Mouse (Mus musculus) Muller cell, postnatal 12 days (primary cell): Measurements from ENCODE around the gene Cpeb3.
"Not testable (repeated sequence)": the region's sequence is repeated elsewhere in the genome, so short reads cannot be mapped to it uniquely, and the experiment has no call there.

Source experiments
- DNase-seq: peaks from one replicate; pipeline ENCODE4 v3.0.0-alpha.2; 2015; ENCODE audit errors: inconsistent ontology term

Cpeb3 gene

GRCm38 (mm10) chr19:37208176-37208755 lies at the start of gene Cpeb3:
TSS of gene Cpeb3 (minus strand) at chr19:37208601.
- peak; percentile 61 for DNase-seq

- DNase-seq, result no peak
Measured at GRCm38 (mm10) chr19:37255321-37255720, 46.9 kb upstream of the Cpeb3 start.

- DNase-seq, result no peak
Measured at GRCm38 (mm10) chr19:37252104-37252503, 43.7 kb upstream of the Cpeb3 start.

- DNase-seq, result no peak
Measured at GRCm38 (mm10) chr19:37248199-37248598, 39.8 kb upstream of the Cpeb3 start.

- DNase-seq, result no peak
Measured at GRCm38 (mm10) chr19:37246859-37247258, 38.5 kb upstream of the Cpeb3 start.

- no peak for DNase-seq
Measured at GRCm38 (mm10) chr19:37242707-37243106, 34.3 kb upstream of the Cpeb3 start.

GRCm38 (mm10) chr19:37241201-37241600 lies 32.8 kb upstream of the Cpeb3 start:
- DNase-seq, result no peak

- peak; percentile 31 for DNase-seq
Measured at GRCm38 (mm10) chr19:37239096-37239495, 30.7 kb upstream of the Cpeb3 start.

- DNase-seq, result no peak
Measured at GRCm38 (mm10) chr19:37238651-37239050, 30.2 kb upstream of the Cpeb3 start.

- no peak for DNase-seq
Measured at GRCm38 (mm10) chr19:37237712-37238437, 29.5 kb upstream of the Cpeb3 start.

GRCm38 (mm10) chr19:37237306-37237705 lies 28.9 kb upstream of the Cpeb3 start:
- DNase-seq, result no peak

- DNase-seq, result no peak
Measured at GRCm38 (mm10) chr19:37235818-37236217, 27.4 kb upstream of the Cpeb3 start.

GRCm38 (mm10) chr19:37233561-37234539 lies 25.4 kb upstream of the Cpeb3 start:
- DNase-seq, result peak; percentile 11

- not testable (repeated sequence) for DNase-seq
Measured at GRCm38 (mm10) chr19:37232598-37232997, 24.2 kb upstream of the Cpeb3 start.

GRCm38 (mm10) chr19:37225197-37225862 lies 16.9 kb upstream of the Cpeb3 start:
- DNase-seq, result no peak

GRCm38 (mm10) chr19:37214711-37215110 lies 6.3 kb upstream of the Cpeb3 start:
- DNase-seq, result no peak

- no peak for DNase-seq
Measured at GRCm38 (mm10) chr19:37211416-37211815, 3.0 kb upstream of the Cpeb3 start.

- DNase-seq, result no peak
Measured at GRCm38 (mm10) chr19:37210457-37210856, 2.1 kb upstream of the Cpeb3 start.

- no peak for DNase-seq
Measured at GRCm38 (mm10) chr19:37209467-37210128, 1.2 kb upstream of the Cpeb3 start.

GRCm38 (mm10) chr19:37208986-37209385 lies 585 bp upstream of the Cpeb3 start:
- DNase-seq, result peak; percentile 37
